Mouse (Mus musculus): ENCODE measurements around the gene Rpl10a. TPM values are rescaled to one million over a fixed set of nuclear protein-coding genes. Genes with fewer than 3 reads are reported as not detected.
"Not testable (repeated sequence)": the region's sequence is repeated elsewhere in the genome, so short reads cannot be mapped to it uniquely, and the experiment has no call there.

Rpl10a gene
- polyA plus RNA-seq, 1 experiment, result 3,187 TPM

- H3K4me1 ChIP-seq (replicated peaks; ENCODE audit: control insufficient read depth, insufficient read depth, low read length), result peaks cover 11% of the 10 kb centered on the region
- peak; percentile 30 for DNase-seq
- H3K4me3 ChIP-seq (ENCODE audit: control insufficient read depth, insufficient read depth, low read length), result peak overlapping the region; percentile 51
- no peaks in the 10 kb centered on the region for H3K36me3 ChIP-seq (ENCODE audit: control insufficient read depth, insufficient read depth, low read length)
- TF ChIP-seq POLR2A (IDR thresholded peaks at IDR 0.05; ENCODE audit: control insufficient read depth, extremely low read depth, insufficient read depth, low read length, poor library complexity) (no peak), CTCF (IDR thresholded peaks at IDR 0.05; ENCODE audit: borderline replicate concordance, control insufficient read depth, extremely low read depth, insufficient read depth, low read length, poor library complexity) (no peak)
- no peaks in the 10 kb centered on the region for H3K27me3 ChIP-seq (ENCODE audit: control insufficient read depth, insufficient read depth, low read length)
- H3K27ac ChIP-seq (ENCODE audit: control insufficient read depth, insufficient read depth, low read length), result no peak overlapping the region
- 3% methylated on average over 52 of the region's 54 CpGs for WGBS
Measured at GRCm38 (mm10) chr17:28349901-28350465, 21.7 kb downstream of the Rpl10a start.

- Histone ChIP-seq H3K4me1 (replicated peaks; ENCODE audit: control insufficient read depth, insufficient read depth, low read length) (peaks cover 11% of the 10 kb centered on the region), H3K36me3 (ENCODE audit: control insufficient read depth, insufficient read depth, low read length) (no peaks in the 10 kb centered on the region), H3K27me3 (ENCODE audit: control insufficient read depth, insufficient read depth, low read length) (no peaks in the 10 kb centered on the region), H3K27ac (ENCODE audit: control insufficient read depth, insufficient read depth, low read length) (no peak within 1 kb of the TSS), H3K4me3 (ENCODE audit: control insufficient read depth, insufficient read depth, low read length) (peak within 1 kb of the TSS; percentile 57)
- DNase-seq, result peak; percentile 73
- no peak for TF ChIP-seq POLR2A (IDR thresholded peaks at IDR 0.05; ENCODE audit: control insufficient read depth, extremely low read depth, insufficient read depth, low read length, poor library complexity)
- no peak for TF ChIP-seq CTCF (IDR thresholded peaks at IDR 0.05; ENCODE audit: borderline replicate concordance, control insufficient read depth, extremely low read depth, insufficient read depth, low read length, poor library complexity)
- under 1% methylated on average over 61 of the region's 73 CpGs for WGBS
Measured at GRCm38 (mm10) chr17:28350466-28351352, 22.4 kb downstream of the Rpl10a start, which contains the start of gene Tead3. TSS of gene Tead3 (minus strand) at chr17:28350817.

- no peaks in the 10 kb centered on the region for H3K27me3 ChIP-seq (ENCODE audit: control insufficient read depth, insufficient read depth, low read length)
- peak; percentile 34 for DNase-seq
- H3K4me3 ChIP-seq (ENCODE audit: control insufficient read depth, insufficient read depth, low read length), result peak overlapping the region; percentile 57
- TF ChIP-seq POLR2A (IDR thresholded peaks at IDR 0.05; ENCODE audit: control insufficient read depth, extremely low read depth, insufficient read depth, low read length, poor library complexity) (no peak), CTCF (IDR thresholded peaks at IDR 0.05; ENCODE audit: borderline replicate concordance, control insufficient read depth, extremely low read depth, insufficient read depth, low read length, poor library complexity) (no peak)
- H3K27ac ChIP-seq (ENCODE audit: control insufficient read depth, insufficient read depth, low read length), result no peak overlapping the region
- no peaks in the 10 kb centered on the region for H3K36me3 ChIP-seq (ENCODE audit: control insufficient read depth, insufficient read depth, low read length)
- 2% methylated on average over 29 of the region's 29 CpGs for WGBS
- H3K4me1 ChIP-seq (replicated peaks; ENCODE audit: control insufficient read depth, insufficient read depth, low read length), result peaks cover 11% of the 10 kb centered on the region
Measured at GRCm38 (mm10) chr17:28351353-28351890, 23.2 kb downstream of the Rpl10a start.

GRCm38 (mm10) chr17:28352018-28352417 is 23.7 kb downstream of the Rpl10a start:
- no peak for DNase-seq
- WGBS, result 76% methylated on average over 11 of the region's 11 CpGs
- TF ChIP-seq CTCF (IDR thresholded peaks at IDR 0.05; ENCODE audit: borderline replicate concordance, control insufficient read depth, extremely low read depth, insufficient read depth, low read length, poor library complexity) (no peak), POLR2A (IDR thresholded peaks at IDR 0.05; ENCODE audit: control insufficient read depth, extremely low read depth, insufficient read depth, low read length, poor library complexity) (no peak)
- H3K27ac ChIP-seq (ENCODE audit: control insufficient read depth, insufficient read depth, low read length), result no peak overlapping the region
- no peaks in the 10 kb centered on the region for H3K36me3 ChIP-seq (ENCODE audit: control insufficient read depth, insufficient read depth, low read length)
- no peak overlapping the region for H3K4me3 ChIP-seq (ENCODE audit: control insufficient read depth, insufficient read depth, low read length)
- no peaks in the 10 kb centered on the region for H3K27me3 ChIP-seq (ENCODE audit: control insufficient read depth, insufficient read depth, low read length)
- H3K4me1 ChIP-seq (replicated peaks; ENCODE audit: control insufficient read depth, insufficient read depth, low read length), result peaks cover 11% of the 10 kb centered on the region

- Histone ChIP-seq H3K4me3 (ENCODE audit: control insufficient read depth, insufficient read depth, low read length) (no peak overlapping the region), H3K27me3 (ENCODE audit: control insufficient read depth, insufficient read depth, low read length) (no peaks in the 10 kb centered on the region; the same call in 1 of the 2 replicates), H3K4me1 (replicated peaks; ENCODE audit: control insufficient read depth, insufficient read depth, low read length) (peaks cover 7% of the 10 kb centered on the region), H3K27ac (ENCODE audit: control insufficient read depth, insufficient read depth, low read length) (no peak overlapping the region), H3K36me3 (ENCODE audit: control insufficient read depth, insufficient read depth, low read length) (no peaks in the 10 kb centered on the region)
- no peak for TF ChIP-seq POLR2A (IDR thresholded peaks at IDR 0.05; ENCODE audit: control insufficient read depth, extremely low read depth, insufficient read depth, low read length, poor library complexity)
- TF ChIP-seq CTCF (IDR thresholded peaks at IDR 0.05; ENCODE audit: borderline replicate concordance, control insufficient read depth, extremely low read depth, insufficient read depth, low read length, poor library complexity), result no peak
- WGBS, result 95% methylated on average over 12 of the region's 12 CpGs
- DNase-seq, result no peak
Measured at GRCm38 (mm10) chr17:28355871-28356270, 27.6 kb downstream of the Rpl10a start.

GRCm38 (mm10) chr17:28358576-28359261 is 30.4 kb downstream of the Rpl10a start:
- H3K27me3 ChIP-seq (ENCODE audit: control insufficient read depth, insufficient read depth, low read length), result peaks cover 16% of the 10 kb centered on the region
- H3K4me3 ChIP-seq (ENCODE audit: control insufficient read depth, insufficient read depth, low read length); H3K27ac ChIP-seq (ENCODE audit: control insufficient read depth, insufficient read depth, low read length); H3K4me1 ChIP-seq (replicated peaks; ENCODE audit: control insufficient read depth, insufficient read depth, low read length); DNase-seq; H3K36me3 ChIP-seq (ENCODE audit: control insufficient read depth, insufficient read depth, low read length): not testable (repeated sequence)
- 57% methylated on average over 24 of the region's 24 CpGs for WGBS
